Mouse (Mus musculus): ENCODE results near the gene Slc12a9. TPM values are rescaled to one million over a fixed set of nuclear protein-coding genes. Genes with fewer than 3 reads are reported as not detected.

Slc12a9 gene
- total and polyA plus RNA-seq, 3 experiments = 3.0 to 11.1 (median 7.9) TPM

GRCm38 (mm10) chr5:137351394-137351793 is 18.0 kb upstream of the Slc12a9 start:
- in situ Hi-C loops (cut with MboI; ENCODE audit: low pct_ligation_motif_present, low pct_unique_long_range_greater_than_20kb, low sequenced_read_pairs) = no loop called here

GRCm38 (mm10) chr5:137351058-137351380 is 17.6 kb upstream of the Slc12a9 start:
- no peaks in the 10 kb centered on the region for H3K36me3 ChIP-seq (replicated peaks in 1 of 2; ENCODE audit: control insufficient read depth in 1 of 2, insufficient read depth in 1 of 2, low read length in 1 of 2)
- peaks cover 66% of the 10 kb centered on the region for H3K27me3 ChIP-seq (replicated peaks)
- H3K9me3 ChIP-seq (replicated peaks; ENCODE audit: low read length) = no peaks in the 10 kb centered on the region
- no peak overlapping the region for H3K4me3 ChIP-seq (replicated peaks in 1 of 3; ENCODE audit: low read depth in 2 of 3, low read length in 2 of 3, poor library complexity in 1 of 3)
- TF ChIP-seq ELF1 (IDR thresholded peaks at IDR 0.05; ENCODE audit: low read depth, low read length) (no peak), PAX5 (IDR thresholded peaks at IDR 0.05; ENCODE audit: low read length) (no peak), MEF2A (IDR thresholded peaks at IDR 0.05; ENCODE audit: borderline replicate concordance, low read depth, low read length) (no peak)
- no peaks in the 10 kb centered on the region for H3K79me2 ChIP-seq (replicated peaks; ENCODE audit: control insufficient read depth, extremely low read depth, insufficient read depth, poor library complexity, severe bottlenecking)
- dilution Hi-C loops (cut with MboI; ENCODE audit: extremely low pct_ligation_motif_present, extremely low pct_unique_long_range_greater_than_20kb, low sequenced_read_pairs) (no loop called here), in situ Hi-C loops (cut with MboI; ENCODE audit: low pct_ligation_motif_present, low pct_unique_long_range_greater_than_20kb, low sequenced_read_pairs) (no loop called here)
- no peak overlapping the region for H3K9ac ChIP-seq (ENCODE audit: insufficient read depth, low read depth)
- no peak overlapping the region for H3K27ac ChIP-seq (ENCODE audit: insufficient read depth, low read depth)
- DNase-seq (ENCODE audit: extremely low read depth) = no peak
- H3K4me1 ChIP-seq (ENCODE audit: control insufficient read depth in 1 of 2, insufficient read depth in 2 of 2) = peaks cover 6 to 25% of the 10 kb centered on the region in 2 experiments; a peak in 3 of 4 replicates
- no peak overlapping the region for H3K4me2 ChIP-seq (ENCODE audit: insufficient read depth, low read depth, poor library complexity, severe bottlenecking)

More at GRCm38 (mm10) chr5:137351394-137351793, 18.0 kb upstream of the Slc12a9 start:
- no peaks in the 10 kb centered on the region for H3K79me2 ChIP-seq (replicated peaks; ENCODE audit: control insufficient read depth, extremely low read depth, insufficient read depth, poor library complexity, severe bottlenecking)
- no peaks in the 10 kb centered on the region for H3K9me3 ChIP-seq (replicated peaks; ENCODE audit: low read length)
- H3K4me1 ChIP-seq (ENCODE audit: control insufficient read depth in 1 of 2, insufficient read depth in 2 of 2) = peaks cover 6 to 22% of the 10 kb centered on the region in 2 experiments; a peak in 3 of 4 replicates
- no peak overlapping the region for H3K4me3 ChIP-seq (replicated peaks in 1 of 3; ENCODE audit: low read depth in 2 of 3, low read length in 2 of 3, poor library complexity in 1 of 3)
- dilution Hi-C loops (cut with MboI; ENCODE audit: extremely low pct_ligation_motif_present, extremely low pct_unique_long_range_greater_than_20kb, low sequenced_read_pairs) = no loop called here
- H3K36me3 ChIP-seq (replicated peaks in 1 of 2; ENCODE audit: control insufficient read depth in 1 of 2, insufficient read depth in 1 of 2, low read length in 1 of 2) = no peaks in the 10 kb centered on the region
- no peak overlapping the region for H3K9ac ChIP-seq (ENCODE audit: insufficient read depth, low read depth)
- DNase-seq (ENCODE audit: extremely low read depth) = no peak
- H3K27ac ChIP-seq (ENCODE audit: insufficient read depth, low read depth) = no peak overlapping the region
- peaks cover 69% of the 10 kb centered on the region for H3K27me3 ChIP-seq (replicated peaks)
- TF ChIP-seq KAT2A (IDR thresholded peaks at IDR 0.05; ENCODE audit: insufficient replicate concordance, low read length) (no peak), NRF1 (IDR thresholded peaks at IDR 0.05; ENCODE audit: low read depth, low read length) (no peak), EP300 (IDR thresholded peaks at IDR 0.05; ENCODE audit: low read length) (no peak), POLR2AphosphoS2 (IDR thresholded peaks at IDR 0.05; ENCODE audit: low read depth, low read length) (no peak), POLR2A (IDR thresholded peaks at IDR 0.05; ENCODE audit: low read depth, low read length) (no peak), JUN (IDR thresholded peaks at IDR 0.05; ENCODE audit: insufficient read depth, low read depth, low read length) (no peak), CHD1 (IDR thresholded peaks at IDR 0.05; ENCODE audit: low read depth, low read length) (no peak), MXI1 (IDR thresholded peaks at IDR 0.05; ENCODE audit: low read depth, low read length) (no peak), MAX (IDR thresholded peaks at IDR 0.05; ENCODE audit: low read length) (no peak), RCOR1 (conservative IDR thresholded peaks at IDR 0.05; ENCODE audit: low read depth, low read length) (no peak), UBTF (IDR thresholded peaks at IDR 0.05; ENCODE audit: low read depth, low read length) (no peak), GABPA (IDR thresholded peaks at IDR 0.05; ENCODE audit: insufficient replicate concordance, low read depth, low read length) (no peak), PAX5 (IDR thresholded peaks at IDR 0.05; ENCODE audit: low read length) (no peak), ZC3H11A (IDR thresholded peaks at IDR 0.05; ENCODE audit: low read depth, low read length) (no peak), BHLHE40 (IDR thresholded peaks at IDR 0.05; ENCODE audit: low read depth, low read length) (no peak), MAZ (IDR thresholded peaks at IDR 0.05; ENCODE audit: low read depth, low read length) (no peak), USF1 (IDR thresholded peaks at IDR 0.05; ENCODE audit: low read depth, low read length) (no peak), E2F4 (IDR thresholded peaks at IDR 0.05; ENCODE audit: insufficient replicate concordance, low read depth, low read length) (no peak), TBP (conservative IDR thresholded peaks at IDR 0.05; ENCODE audit: low read depth, low read length) (no peak)
- H3K4me2 ChIP-seq (ENCODE audit: insufficient read depth, low read depth, poor library complexity, severe bottlenecking) = no peak overlapping the region
